Mouse (Mus musculus) retina, embryonic 14.5 days (tissue): ENCODE measurements around the gene Kif27.
"Not testable (repeated sequence)": the region's sequence is repeated elsewhere in the genome, so short reads cannot be mapped to it uniquely, and the experiment has no call there.

ENCODE experiments used
- DNase-seq: peaks from one replicate; pipeline ENCODE4 v3.0.0-alpha.2; 2015; ENCODE audit warnings: low spot score

Gene Kif27

DNA sequence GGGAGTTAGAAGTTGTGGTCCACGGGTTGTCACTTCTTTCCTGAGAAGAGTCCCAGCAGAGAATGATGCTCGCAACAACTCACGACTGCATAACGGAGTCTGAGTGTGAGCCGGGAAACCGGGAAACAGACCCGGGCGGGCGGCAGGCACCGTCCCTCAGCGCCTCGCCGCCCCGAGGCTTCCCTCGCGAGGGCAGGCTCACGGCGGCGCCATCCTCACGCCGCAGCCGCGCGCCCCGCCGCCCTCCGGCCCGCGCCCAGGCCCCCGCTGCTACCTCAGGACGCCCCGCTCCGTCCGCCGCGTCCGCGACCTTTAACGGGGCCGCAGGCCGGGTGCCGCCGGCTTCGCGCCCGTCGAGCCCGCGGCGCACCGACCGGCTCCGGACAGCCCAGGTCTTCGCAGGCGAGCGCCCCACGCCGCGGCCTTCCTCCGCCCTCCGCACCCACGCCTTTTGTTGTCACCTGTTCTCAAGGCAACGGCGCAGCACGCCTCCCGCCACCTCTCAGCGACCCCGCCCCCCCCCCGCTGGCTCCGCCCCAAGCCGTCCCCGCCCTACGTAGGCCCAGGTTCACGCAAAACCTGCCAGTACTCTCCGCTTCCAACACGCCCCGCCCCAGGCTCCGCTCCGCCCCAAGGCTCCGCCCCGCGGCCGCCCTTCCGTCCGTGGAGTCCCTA is at the start of gene Kif27:
TSS of gene Kif27 (minus strand) at position 494 of the 675 bp plus-strand sequence.
- peak; percentile 87 for DNase-seq

DNA sequence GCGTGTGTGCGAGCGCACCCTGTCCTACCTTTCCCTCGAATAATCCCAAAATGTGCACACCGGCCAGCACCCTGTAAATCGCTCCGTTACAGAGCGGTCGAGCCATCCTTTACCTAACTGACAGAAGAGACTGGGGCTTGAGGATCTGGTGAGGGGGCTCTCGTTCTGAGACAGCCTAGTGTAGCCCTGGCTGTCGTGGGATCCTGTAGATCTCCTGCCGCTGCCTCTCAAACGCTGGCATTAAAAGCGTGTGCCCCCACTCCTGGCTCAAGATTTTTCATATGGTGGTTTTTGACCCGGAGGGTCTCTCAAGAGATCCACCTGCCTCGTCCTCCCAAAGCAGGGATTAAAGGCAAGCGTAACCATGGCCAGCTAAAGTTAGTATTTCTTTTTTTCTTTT is 44.3 kb upstream of the Kif27 start, which contains the start of gene Hnrnpk:
TSS of gene Hnrnpk (minus strand) at position 101 of the 400 bp plus-strand sequence.
- not testable (repeated sequence) for DNase-seq

DNA sequence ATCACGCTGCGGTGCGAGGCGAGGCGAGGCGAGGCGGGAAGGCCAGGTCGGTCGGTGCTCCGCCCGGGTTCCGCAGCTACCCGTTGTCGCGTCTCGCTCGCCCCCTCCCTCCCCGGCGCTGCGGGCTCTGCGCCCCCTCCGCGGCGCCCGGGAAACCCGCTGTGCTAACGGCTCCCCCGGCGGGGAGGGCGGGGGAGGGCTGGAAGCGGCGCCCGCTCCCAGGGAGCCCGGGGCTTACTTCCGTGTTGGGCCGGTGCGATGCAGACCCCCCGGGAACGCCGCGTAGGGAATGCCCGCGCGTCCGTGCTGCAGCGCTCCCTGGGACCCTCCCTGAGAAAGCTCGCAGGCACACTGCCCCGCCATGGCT is 43.8 kb upstream of the Kif27 start:
- DNase-seq, result no peak

DNA sequence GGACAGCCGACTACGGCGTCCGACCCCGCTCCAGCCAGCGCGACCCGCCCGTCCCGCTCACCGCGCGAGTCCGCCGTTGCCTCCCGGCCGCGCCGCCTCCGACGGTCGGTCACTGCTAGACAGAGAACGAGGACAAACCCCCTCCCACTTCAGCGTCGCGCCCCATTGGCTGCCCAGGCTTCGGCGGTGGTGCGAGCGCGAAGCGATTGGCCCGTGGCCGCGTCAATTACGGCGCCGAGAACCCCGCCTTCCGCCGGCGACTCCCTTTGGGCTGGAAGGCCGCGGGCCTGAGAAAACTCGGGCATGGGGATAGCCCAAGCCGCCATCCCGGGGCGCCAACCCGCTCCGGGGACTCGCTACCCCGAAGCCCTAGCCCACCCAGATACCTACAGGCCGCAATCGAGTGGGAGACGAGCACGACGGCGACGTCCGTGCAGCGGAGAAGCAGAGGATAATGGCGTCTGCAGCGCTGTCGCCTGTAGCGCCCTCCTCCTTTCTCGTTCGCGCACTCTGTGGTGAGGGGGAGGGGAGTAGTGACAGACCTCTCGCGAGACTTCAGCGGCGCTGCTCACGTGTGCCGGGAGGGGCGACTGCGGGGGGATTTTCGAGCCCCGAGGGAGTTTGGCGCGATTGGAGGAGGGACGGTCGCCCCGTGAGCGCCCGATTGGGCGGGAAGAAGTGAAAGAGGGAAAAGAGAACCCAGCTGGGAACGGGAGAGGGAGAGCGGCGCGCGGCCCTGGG is 43.3 kb upstream of the Kif27 start, which contains the start of gene Rmi1:
TSS of gene Rmi1 (plus strand) at position 246 of the 741 bp plus-strand sequence.
- peak; percentile 99 for DNase-seq

DNA sequence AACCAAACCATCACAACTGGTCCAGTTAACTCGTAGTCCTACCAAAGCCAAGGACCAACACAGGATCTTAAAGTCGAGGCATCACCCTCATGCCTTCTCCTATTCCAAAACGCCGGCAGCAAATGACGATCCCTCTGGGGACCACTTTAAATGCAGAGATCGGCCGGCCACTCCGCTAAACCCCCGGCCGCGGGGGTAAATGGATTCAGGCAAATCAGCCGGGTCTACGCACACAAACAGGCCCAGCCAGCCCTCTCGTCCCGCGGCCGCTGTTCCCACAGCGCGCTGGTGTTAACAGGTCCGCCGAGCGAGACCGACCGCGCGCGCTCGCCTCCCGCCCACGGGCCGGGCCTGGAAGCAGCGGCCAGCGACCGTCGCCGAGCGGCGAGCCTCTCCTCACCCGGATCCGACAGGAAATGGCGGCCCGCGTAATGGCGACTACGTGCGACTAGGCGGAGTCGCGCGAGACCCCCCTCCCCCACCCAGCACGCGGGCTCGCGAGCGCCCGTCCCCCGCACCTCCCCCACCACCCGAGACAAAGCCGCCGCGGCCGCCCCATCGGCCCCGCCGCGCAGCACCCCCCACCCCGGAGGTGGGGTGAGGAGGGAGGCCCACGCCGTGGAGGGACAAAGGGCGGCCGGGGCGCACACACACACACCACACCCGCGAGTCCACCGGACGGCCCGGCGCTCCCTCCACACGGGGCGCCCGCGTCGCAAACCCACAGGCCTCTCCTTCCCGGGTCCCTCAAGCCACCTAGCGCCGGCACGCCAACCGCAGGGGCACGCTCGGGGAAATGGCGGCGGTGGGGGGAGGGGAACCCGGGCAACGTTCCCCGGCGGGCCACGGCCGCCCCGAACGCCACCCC is 42.4 kb upstream of the Kif27 start:
- peak; percentile 81 for DNase-seq

DNA sequence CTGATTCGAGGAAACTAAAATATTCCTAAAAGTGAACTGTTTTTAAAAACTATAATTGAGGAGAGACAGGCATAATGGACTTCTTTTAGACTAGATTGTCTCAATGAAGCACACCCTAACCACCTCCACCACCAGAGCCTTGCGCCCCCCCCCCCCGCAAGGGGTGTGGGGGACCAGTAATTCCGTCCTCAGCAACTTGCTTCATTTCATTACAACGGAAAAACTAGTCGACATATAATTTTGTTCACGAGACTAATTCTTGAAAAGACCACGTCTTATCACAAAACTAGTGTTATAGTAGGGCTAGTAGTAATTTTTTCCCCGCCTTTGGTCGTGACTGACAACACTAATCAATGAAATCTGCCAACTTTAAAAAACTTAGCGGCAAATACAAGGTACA is 41.7 kb upstream of the Kif27 start:
- no peak for DNase-seq

DNA sequence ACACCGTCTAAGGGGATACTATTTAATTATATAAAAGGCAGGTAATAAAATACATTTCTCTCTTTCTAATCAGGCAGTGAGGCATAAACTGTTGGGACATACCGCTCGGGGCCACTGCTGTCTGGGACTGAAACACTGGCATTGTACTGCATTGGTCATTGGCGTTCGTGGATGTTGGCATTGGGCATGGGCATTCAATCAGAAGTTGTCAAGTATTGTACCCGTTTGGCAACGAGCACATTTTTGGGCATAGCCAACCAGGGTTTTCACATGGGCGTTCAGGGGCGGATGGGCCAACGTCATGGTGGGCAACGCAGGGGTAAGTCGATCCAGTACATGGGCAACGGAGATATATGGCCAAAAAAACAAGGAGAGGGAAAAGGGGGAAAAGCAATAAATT is 38.7 kb upstream of the Kif27 start:
- no peak for DNase-seq

DNA sequence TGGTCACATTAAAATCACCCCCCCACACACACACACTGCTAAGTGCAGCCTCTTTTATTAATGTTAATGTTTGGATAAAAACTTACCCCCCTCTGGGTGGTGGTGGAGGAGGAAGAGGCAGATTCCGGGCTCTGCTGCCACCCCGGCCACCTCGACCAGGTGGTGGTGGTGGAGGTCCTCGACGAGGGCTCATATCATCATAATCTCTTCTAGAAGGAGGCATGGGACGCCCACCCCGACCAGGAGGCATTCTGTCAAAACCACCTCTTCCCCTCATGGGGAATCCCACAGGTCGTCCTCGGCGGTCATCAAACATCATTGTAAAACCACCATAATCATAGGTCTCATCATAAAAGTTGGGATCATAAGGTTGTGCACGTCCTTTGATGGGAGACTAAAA is 35.5 kb upstream of the Kif27 start:
- not testable (repeated sequence) for DNase-seq

DNA sequence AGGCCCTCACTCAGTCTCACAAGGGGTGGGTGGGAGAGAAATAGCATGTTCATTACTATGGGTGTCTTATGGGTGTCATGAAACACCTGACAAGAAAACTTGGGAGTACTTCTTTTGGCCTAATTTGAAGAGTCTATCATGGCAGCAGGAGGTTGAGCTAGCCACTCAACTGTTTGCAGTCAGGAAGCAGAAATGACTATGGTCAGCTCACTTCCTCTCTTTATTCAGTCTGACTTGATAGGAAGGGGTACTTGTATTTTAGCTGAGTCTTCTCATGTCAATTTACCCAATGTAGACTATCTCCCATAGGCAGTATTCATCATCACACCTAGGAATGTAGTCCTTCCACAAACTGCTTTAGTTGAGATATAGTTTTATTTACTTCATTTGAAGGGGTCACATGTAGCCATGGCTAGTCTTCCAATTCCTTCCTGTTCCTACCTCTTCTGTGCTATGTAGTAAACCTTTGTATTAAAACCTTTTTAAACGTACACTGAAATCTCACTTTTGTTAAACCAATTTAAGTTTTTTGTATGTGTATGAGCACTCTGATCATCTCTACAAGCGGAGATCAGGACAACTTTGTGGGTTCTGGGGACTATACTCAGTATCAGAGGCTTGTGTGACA is 30.5 kb upstream of the Kif27 start:
- no peak for DNase-seq

DNA sequence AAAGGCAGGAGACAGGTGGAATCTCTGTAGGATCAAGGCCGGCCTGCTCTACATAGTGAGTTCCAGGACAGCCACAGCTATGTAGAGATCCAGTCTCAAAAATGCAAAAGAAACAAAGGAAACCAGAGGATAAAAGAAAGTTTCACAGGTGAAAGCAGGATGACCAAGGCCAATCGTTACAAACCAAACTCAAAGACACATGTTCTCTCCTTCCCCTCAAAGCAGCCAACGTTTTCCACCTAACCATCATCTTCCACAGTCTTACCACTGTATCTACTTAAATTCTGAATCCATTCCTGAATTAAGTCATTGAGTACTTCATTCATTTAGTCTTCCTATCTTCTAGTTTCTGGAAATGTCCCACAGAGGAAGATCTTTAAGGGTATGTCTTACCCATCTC is 29.5 kb upstream of the Kif27 start:
- DNase-seq, result no peak

DNA sequence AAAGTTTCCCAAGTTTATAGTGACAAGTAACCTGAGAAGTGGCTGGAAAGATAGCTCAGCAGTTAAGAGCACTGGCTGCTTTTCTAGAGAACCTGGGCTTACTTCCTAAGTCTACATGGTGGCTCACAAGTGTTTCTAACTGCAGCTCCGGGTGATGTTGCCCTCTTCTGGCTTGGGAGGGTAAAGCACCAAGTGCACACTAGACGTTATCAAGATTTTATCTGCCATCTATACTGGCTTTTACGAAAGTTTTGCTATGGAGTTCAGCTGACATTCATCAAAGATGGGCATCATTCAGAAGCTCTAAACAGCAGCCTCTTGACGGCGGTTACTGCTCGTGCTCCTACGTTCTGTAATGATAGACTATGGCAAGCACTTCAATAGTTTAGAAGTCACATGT is 29.0 kb upstream of the Kif27 start:
- DNase-seq, result peak; percentile 83

DNA sequence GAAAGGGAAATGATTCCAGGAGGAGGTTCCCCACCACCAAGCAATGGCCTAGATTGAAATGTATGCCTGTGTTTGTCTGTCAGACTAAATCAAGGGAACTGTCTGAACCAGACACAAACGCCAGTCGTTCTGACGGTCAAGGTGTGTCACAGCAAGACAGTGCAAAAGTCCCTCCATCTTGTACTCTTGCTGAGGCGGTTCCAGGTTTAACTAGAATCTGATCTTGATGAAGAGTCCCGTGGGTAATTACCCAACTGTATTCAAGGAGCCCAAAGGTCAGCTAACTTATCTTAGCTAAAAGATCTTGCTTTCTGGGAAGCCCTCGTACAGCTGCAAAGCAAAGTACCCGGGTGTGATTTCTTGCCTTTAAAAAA is 26.6 kb upstream of the Kif27 start:
- no peak for DNase-seq

DNA sequence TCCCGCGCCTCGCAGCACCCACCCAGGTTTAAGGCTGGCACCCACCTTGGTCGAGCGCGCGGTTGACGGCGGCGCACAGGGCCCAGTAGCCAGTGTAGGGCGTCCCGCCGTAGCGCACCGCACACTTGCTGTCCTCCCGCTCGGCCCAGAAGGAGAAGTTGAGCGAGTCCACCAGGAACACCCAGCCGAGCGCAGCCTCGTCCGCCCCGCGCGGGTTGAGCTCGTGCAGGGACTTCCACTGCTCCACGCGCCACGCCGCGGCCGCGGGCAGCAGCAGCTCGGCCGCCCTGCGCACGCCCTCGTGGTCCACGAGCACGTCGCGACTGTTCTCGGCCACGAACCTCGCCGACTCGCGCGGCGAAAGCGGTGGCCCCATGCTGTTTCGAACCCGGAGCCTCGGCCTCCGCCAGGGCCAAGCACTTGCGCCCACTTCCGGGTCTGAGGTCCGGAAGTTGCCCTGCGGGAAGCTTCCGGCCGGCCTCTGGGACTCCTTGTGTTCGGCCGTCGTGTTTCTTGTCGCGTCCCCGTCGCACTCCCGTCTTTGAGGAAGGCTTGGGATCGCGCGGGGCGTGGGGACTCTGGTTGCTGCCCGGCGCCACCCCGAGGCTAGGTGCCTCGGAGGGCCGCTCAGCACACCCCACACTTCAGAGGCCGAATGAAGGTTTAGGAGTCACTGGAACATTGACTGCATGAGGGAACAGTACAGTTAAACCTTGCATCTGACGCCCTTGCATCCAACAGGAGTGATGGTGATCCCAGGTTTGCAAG is 26.0 kb upstream of the Kif27 start, which contains the start of gene 2210016F16Rik:
TSS of gene 2210016F16Rik (minus strand) at position 447 of the 768 bp plus-strand sequence.
- peak; percentile 75 for DNase-seq

DNA sequence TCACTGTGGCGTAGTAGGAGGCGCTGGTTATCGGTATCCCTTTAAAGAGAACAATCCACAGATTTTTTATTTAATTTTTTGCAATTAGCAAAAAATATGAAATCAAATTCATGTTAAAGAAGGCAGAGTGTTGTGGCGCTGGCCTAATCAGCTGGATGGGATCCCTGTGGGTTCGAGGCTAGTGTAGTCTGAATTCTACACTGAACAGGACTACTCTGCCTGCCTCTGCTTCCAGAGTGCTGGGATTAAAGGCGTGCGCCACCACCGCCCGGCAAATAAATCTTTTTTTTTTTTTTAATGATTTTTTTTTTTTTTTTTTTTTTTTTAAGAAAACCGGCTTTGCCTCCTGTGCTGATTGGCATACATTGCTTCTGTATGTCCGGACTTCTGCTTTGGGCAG is 25.4 kb upstream of the Kif27 start:
- no peak for DNase-seq

DNA sequence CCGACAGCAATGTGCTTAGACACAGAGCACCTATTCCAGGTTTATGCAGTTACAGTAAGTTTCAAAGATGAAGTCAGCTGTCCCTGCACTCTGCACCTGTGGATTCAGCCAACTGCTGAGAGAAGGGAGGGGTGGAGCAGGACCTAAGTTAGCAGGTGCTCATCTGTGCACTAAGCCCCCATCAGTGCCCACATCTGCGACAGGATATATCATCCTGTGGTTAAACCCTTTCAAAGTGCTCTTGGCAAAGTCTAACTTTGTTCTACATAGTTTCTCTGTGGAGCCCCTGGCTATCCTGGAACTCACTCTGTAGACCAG is 14.2 kb upstream of the Kif27 start:
- DNase-seq, result no peak

DNA sequence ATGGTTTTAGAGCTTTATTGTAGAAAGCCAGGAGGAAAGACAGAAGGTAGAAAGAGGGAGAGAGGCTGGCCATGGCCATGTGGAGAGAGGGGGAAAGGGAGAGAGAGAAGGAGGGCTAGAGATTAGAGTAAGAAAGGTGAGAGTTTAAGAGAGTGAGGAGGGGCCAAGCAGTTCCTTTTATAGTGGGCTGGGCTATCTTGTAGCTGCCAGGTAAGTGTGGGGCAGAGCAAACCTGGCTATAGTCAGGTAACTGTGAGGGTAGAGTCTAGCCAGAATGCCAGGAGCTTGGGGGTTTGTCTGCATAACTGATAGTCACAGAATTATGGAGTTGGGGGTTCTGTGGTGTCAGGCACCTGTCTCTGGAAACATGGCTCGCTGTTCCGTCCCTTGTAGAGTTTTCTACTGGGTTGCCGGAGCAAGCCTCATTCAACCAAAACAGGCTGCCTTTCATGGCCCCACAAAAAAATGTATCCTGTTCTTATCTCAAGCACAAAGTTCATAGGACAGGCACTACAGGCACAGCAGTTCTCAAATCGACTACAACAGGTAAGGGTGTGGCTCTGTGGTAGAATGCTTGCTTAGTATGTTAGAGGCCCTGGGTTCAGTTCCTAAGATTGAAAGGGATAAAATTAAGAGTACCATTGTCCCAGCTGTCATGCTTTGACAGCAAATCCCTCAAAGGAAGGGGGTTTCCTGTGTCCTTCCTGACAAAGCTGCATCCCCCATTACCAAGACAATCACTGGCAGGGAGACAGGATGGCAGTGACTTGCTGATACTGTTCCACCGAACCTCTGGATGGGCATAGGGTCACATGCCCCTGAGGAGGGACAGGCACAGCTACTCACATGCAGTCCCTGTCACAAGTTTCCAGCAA is 13.6 kb upstream of the Kif27 start:
- DNase-seq, result no peak

DNA sequence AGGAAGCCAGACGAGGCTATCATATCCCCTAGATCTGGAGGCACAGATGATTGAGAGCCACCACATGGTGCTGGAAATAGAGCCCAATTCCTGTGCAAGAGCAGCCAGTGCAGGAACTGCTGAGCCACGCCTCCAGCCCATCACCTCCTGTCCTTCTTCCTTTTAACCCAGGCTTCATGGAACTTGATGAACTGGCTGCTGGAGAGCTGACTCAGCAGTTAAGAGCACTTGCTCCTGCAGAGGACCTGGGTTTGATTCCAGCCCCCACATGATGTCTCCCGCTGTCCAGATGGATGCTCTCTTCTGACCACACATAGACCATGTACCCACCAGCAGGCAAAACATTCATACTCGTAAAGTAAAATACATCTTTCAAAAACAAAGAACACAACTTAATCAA is 9.9 kb upstream of the Kif27 start:
- no peak for DNase-seq

DNA sequence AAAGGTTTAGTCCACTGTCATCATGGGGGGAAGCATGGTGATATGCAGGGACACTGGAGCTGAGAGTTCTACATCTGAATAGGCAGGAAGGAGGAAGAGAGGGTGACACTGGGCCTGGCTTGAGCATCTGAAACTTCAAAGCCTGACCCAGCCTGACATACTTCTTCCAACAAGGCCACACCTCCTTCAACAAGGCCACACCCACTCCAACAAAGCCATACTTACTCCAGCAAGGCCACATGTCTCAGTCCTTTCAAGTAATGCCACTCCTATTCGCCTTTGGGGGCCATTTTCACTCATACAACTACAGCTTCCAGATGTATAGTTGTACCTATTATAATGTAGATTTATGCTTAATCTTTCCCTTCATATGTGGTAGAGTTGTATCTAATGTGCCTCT is 8.7 kb upstream of the Kif27 start:
- no peak for DNase-seq

DNA sequence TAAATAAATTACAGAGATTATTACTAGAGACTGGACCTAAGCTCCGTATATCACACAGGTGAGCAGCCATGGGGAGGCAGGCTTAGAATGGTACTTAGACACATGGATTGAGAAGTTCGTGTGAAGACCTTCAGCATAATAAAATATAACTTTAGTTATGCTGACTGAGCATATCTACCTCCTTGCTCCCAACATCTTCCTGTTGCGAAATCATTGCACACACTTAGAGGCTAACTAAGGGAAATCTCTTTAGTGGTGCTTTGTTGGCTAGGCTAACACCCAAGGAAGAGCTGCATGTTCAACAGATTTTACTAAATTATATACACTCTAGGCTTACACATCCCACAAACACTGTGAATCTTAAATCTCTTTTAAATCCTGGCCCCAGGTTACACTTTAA is 7.5 kb upstream of the Kif27 start:
- DNase-seq, result no peak

DNA sequence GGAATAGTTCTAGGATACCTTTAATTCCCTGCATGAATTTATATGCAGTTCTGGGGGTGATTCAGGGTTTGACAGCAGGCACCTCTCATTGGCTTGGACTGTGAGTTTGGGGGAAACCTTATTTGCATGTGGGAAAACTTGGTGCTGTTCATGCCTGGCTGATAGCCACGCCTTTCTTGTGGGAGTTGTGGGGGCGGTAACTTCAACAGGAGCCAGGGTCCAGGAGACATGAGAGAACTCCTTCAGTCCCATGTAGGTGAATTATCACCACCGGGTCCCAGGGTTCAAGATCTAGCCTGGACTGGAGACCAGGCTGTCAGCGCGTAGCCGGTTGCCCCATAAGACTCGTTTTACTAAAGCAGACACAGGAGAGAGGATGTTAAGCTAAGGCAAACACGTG is 6.3 kb upstream of the Kif27 start:
- DNase-seq, result not testable (repeated sequence)
